Mouse (Mus musculus) embryonic stem cell, embryonic (primary cell): Measurements from ENCODE around the gene Mis12.

Source experiments
- CTCF ChIA-PET, 4 experiments: fragments of 300-600 bp in 2 of 4; fragments of 350-600 bp in 2 of 4; sonication (Branson Sonifier 250); formaldehyde crosslinking; loops; one replicate each; lab custom pipeline; 2022; ENCODE audit warnings: inconsistent platforms in 2 of 4; lab: Charles Lee
- POLR2A ChIA-PET, 4 experiments: fragments of 300-600 bp in 2 of 4; fragments of 350-600 bp in 2 of 4; sonication (Branson Sonifier 250); formaldehyde crosslinking; loops; one replicate each; lab custom pipeline; 2022; ENCODE audit warnings: antibody characterized with exemption in 4 of 4, inconsistent platforms in 1 of 4; lab: Charles Lee

The Mis12 gene

DNA sequence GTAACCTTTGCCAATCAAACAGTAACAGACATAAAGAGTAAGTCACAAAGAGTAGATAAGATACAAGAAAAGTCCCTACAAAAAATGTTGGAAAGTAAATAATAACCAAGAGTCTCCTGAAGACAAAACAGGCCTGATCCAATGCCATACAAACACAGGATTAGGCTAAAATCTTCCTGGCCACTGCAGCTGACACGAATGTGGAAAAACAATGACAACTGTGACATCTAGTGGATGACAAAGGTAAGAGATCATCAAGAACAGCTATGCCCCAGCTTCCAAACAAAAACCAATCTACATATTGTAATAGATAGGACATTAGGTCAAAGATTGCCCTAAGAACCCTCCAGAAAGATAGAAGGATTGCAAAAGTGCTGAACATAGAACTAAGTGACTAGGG is 33.1 kb downstream of the Mis12 start:
- CTCF ChIA-PET: interaction anchor here in 2 of 4 experiments (0.6 to 2.3 kb wide), 4 partner anchors 151 to 423 kb away, joined by 4 to 12 read pairs (median 4); no protein-coding TSS in a partner anchor

DNA sequence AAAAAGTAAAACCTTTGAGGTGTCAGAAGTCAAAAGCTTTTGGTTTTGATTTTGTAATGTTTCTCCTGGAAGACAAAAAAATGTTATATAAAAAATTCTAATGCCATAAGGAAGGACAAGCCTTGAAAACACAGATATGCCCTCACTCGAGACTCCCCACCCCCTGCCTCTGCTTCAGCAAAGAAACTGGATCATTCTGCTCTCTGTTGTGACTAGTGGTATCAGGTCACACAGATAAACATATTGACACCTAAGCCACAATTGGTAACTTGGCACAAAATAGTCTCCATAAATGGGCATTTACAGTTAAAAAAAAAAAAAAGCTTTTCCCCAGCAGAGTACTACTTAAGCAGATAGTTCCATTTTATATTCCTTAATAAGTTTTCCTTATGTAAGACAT is 56.9 kb downstream of the Mis12 start:
- POLR2A ChIA-PET: no interaction called here
- CTCF ChIA-PET: no interaction called here

More for the DNA sequence above, 33.1 kb downstream of the Mis12 start:
- POLR2A ChIA-PET: interaction anchor here in 2 of 4 experiments (1.0 to 1.4 kb wide), 2 partner anchors 33 to 600 kb away, joined by 3 to 4 read pairs; partner anchors contain the start of genes Derl2 (in 1 of the 2) and Mis12 (in 1 of the 2)
